Mouse (Mus musculus): ENCODE results near the gene Ercc2.

Gene Ercc2

GRCm38 (mm10) chr7:19359299-19359891 is 22.4 kb upstream of the Ercc2 start, which contains the start of the genes Cd3eap and Ppp1r13l:
TSS of gene Cd3eap (minus strand) at chr7:19359483.
TSS of gene Ppp1r13l (plus strand) at chr7:19359749.
- in situ Hi-C loops (cut with MboI, MseI): no loop called here

GRCm38 (mm10) chr7:19359892-19360641 is 21.7 kb upstream of the Ercc2 start:
- in situ Hi-C loops (cut with MboI, MseI): loop anchor here in 1 of 2 experiments (10.0 kb wide), 1 partner anchor 55 kb away; no protein-coding TSS in a partner anchor

- in situ Hi-C loops (cut with MboI, MseI): loop anchor here in 1 of 2 experiments (10.0 kb wide), 1 partner anchor 56 kb away; no protein-coding TSS in a partner anchor
These were observed 20.9 kb upstream of the Ercc2 start for GRCm38 (mm10) chr7:19360944-19361343.

- in situ Hi-C loops (cut with MboI, MseI): loop anchor here in 1 of 2 experiments (10.0 kb wide), 1 partner anchor 57 kb away; no protein-coding TSS in a partner anchor
These were observed 20.1 kb upstream of the Ercc2 start for GRCm38 (mm10) chr7:19361720-19362119.

GRCm38 (mm10) chr7:19362276-19362675 is 19.5 kb upstream of the Ercc2 start:
- in situ Hi-C loops (cut with MboI, MseI): loop anchor here in 1 of 2 experiments (10.0 kb wide), 1 partner anchor 57 kb away; no protein-coding TSS in a partner anchor

GRCm38 (mm10) chr7:19363881-19364280 is 17.9 kb upstream of the Ercc2 start:
- in situ Hi-C loops (cut with MboI, MseI): loop anchor here in 1 of 2 experiments (10.0 kb wide), 1 partner anchor 59 kb away; no protein-coding TSS in a partner anchor

- in situ Hi-C loops (cut with MboI, MseI): loop anchor here in 1 of 2 experiments (10.0 kb wide), 1 partner anchor 61 kb away; no protein-coding TSS in a partner anchor
These were observed 16.4 kb upstream of the Ercc2 start for GRCm38 (mm10) chr7:19365376-19365775.

GRCm38 (mm10) chr7:19368380-19368779 is 13.4 kb upstream of the Ercc2 start:
- in situ Hi-C loops (cut with MboI, MseI): loop anchor here in 1 of 2 experiments (10.0 kb wide), 1 partner anchor 64 kb away; no protein-coding TSS in a partner anchor

GRCm38 (mm10) chr7:19369823-19370425 is 11.9 kb upstream of the Ercc2 start:
- in situ Hi-C loops (cut with MboI, MseI): loop anchor here in 1 of 2 experiments (10.0 kb wide), 1 partner anchor 65 kb away; no protein-coding TSS in a partner anchor

GRCm38 (mm10) chr7:19373367-19373766 is 8.4 kb upstream of the Ercc2 start:
- in situ Hi-C loops (cut with MboI, MseI): no loop called here

GRCm38 (mm10) chr7:19375368-19375767 is 6.4 kb upstream of the Ercc2 start:
- in situ Hi-C loops (cut with MboI, MseI): no loop called here

- in situ Hi-C loops (cut with MboI, MseI): no loop called here
These were observed 5.8 kb upstream of the Ercc2 start for GRCm38 (mm10) chr7:19376019-19376418.

- in situ Hi-C loops (cut with MboI, MseI): no loop called here
These were observed 3.8 kb upstream of the Ercc2 start for GRCm38 (mm10) chr7:19378049-19378448.

- in situ Hi-C loops (cut with MboI, MseI): no loop called here
These were observed 344 bp downstream of the Ercc2 start for GRCm38 (mm10) chr7:19382166-19382541.

- in situ Hi-C loops (cut with MboI, MseI): no loop called here
These were observed 1.9 kb downstream of the Ercc2 start for GRCm38 (mm10) chr7:19383708-19384107.

- in situ Hi-C loops (cut with MboI, MseI): no loop called here
These were observed 7.0 kb downstream of the Ercc2 start for GRCm38 (mm10) chr7:19388699-19389413.

GRCm38 (mm10) chr7:19394484-19394883 is 12.7 kb downstream of the Ercc2 start:
- in situ Hi-C loops (cut with MboI, MseI): no loop called here

- in situ Hi-C loops (cut with MboI, MseI): loop anchor here in 1 of 2 experiments (10.0 kb wide), 1 partner anchor 535 kb away; no protein-coding TSS in a partner anchor
These were observed 17.9 kb downstream of the Ercc2 start for GRCm38 (mm10) chr7:19399496-19400280.

GRCm38 (mm10) chr7:19400946-19401345 is 19.1 kb downstream of the Ercc2 start:
- in situ Hi-C loops (cut with MboI, MseI): loop anchor here in 1 of 2 experiments (10.0 kb wide), 1 partner anchor 534 kb away; no protein-coding TSS in a partner anchor

GRCm38 (mm10) chr7:19402535-19403112 is 20.8 kb downstream of the Ercc2 start:
- in situ Hi-C loops (cut with MboI, MseI): loop anchor here in 1 of 2 experiments (10.0 kb wide), 1 partner anchor 532 kb away; no protein-coding TSS in a partner anchor
